Mouse (Mus musculus) brain, embryonic 14.5 days (tissue): ENCODE measurements around the gene Mthfsl.
"Not testable (repeated sequence)": the region's sequence is repeated elsewhere in the genome, so short reads cannot be mapped to it uniquely, and the experiment has no call there.

ENCODE experiments used
- CTCF ChIP-seq: fragments of 200-500 bp; IDR thresholded peaks from 2 replicates; pipeline ENCODE4 v1.5.1; 2012; ENCODE audit warnings: inconsistent platforms, mild to moderate bottlenecking, moderate library complexity, borderline replicate concordance; ENCODE audit not compliant: insufficient read depth, insufficient read length; ENCODE audit errors: extremely low read depth
- POLR2A ChIP-seq: fragments of 200-500 bp; IDR thresholded peaks from 2 replicates; pipeline ENCODE4 v1.6.1; 2012; ENCODE audit warnings: mild to moderate bottlenecking, inconsistent platforms, borderline replicate concordance; ENCODE audit not compliant: poor library complexity, insufficient read depth, insufficient read length, severe bottlenecking; ENCODE audit errors: extremely low read depth

DNA sequence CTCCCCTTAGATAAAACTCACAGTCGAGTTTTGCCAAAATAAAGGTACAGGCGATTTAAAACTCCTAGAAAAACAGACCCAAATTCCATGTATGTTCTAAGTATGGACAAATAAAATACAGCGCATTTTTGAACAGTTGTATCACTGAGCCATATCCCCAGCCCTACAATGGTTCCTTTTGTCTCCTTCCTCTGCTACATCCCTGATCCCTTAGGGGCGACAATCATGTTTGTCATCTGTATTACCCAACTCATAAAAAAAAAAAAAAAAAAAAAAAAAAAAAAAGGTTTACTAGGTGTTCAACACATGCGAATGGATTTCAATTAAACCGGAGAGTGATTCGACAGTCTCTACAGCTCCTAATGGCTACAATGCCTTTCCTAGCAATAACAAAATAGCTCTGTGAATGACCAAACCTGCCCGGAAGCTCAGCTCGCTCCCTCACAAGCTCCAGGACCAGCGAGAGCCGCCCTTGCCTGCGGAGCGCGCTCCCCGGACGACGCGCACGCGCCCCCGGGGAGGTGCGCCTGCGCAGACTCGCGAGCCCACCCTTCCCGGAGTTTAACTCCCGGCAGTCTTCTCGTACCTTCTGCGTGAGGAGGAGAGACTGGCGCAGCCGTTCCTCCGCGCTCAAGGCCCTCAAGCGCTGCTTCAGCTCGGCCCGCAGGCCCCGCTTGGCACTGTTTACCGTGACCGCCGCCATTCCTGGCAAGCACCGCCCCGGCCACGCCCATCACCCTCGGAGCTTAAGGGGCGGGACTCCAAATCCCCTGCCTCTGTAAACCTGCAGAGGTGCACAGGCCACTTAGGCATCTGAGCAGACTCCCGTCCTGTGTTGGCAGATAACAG is 799 bp downstream of the Mthfsl start:
- TF ChIP-seq CTCF, POLR2A: not testable (repeated sequence)
